Mouse (Mus musculus): Measurements from ENCODE around the gene Sugp1. TPM values are rescaled to one million over a fixed set of nuclear protein-coding genes. Genes with fewer than 3 reads are reported as not detected.
A peak's percentile ranks its signal among the peaks of the same experiment; 100 is the strongest.
"Not testable (repeated sequence)": the region's sequence is repeated elsewhere in the genome, so short reads cannot be mapped to it uniquely, and the experiment has no call there.

Sugp1 gene
- total RNA-seq, 2 experiments from 2014 or later, result 14.6 to 17.7 TPM

GRCm38 (mm10) chr8:70041885-70042546 lies 597 bp upstream of the Sugp1 start:
- intact Hi-C loops (cut with DNase I), result no loop called here
- DNase-seq, result peak in 1 of 2 experiments; percentile 26

- intact Hi-C loops (cut with DNase I), result no loop called here
- no peak for DNase-seq
Measured at GRCm38 (mm10) chr8:70043996-70044395, 1.4 kb downstream of the Sugp1 start.

GRCm38 (mm10) chr8:70049662-70050061 lies 7.0 kb downstream of the Sugp1 start:
- intact Hi-C loops (cut with DNase I), result no loop called here
- no peak for DNase-seq

- intact Hi-C loops (cut with DNase I); DNase-seq: not testable (repeated sequence)
Measured at GRCm38 (mm10) chr8:70050434-70050833, 7.8 kb downstream of the Sugp1 start.

GRCm38 (mm10) chr8:70057721-70058120 lies 15.1 kb downstream of the Sugp1 start:
- intact Hi-C loops (cut with DNase I), result no loop called here
- no peak for DNase-seq

- no peak for DNase-seq
- intact Hi-C loops (cut with DNase I), result no loop called here
Measured at GRCm38 (mm10) chr8:70071836-70072440, 29.3 kb downstream of the Sugp1 start.

- intact Hi-C loops (cut with DNase I), result no loop called here
- DNase-seq, result peak in 1 of 2 experiments; percentile 9
Measured at GRCm38 (mm10) chr8:70072441-70073069, 29.9 kb downstream of the Sugp1 start, which contains the start of gene Tm6sf2. Gene Tm6sf2, plus strand, starts transcription at chr8:70072924.

GRCm38 (mm10) chr8:70073120-70073519 lies 30.5 kb downstream of the Sugp1 start:
- no peak for DNase-seq
- intact Hi-C loops (cut with DNase I), result no loop called here

GRCm38 (mm10) chr8:70073682-70074081 lies 31.1 kb downstream of the Sugp1 start:
- intact Hi-C loops (cut with DNase I), result no loop called here

GRCm38 (mm10) chr8:70081976-70082375 lies 39.4 kb downstream of the Sugp1 start:
- DNase-seq, result no peak
- intact Hi-C loops (cut with DNase I), result no loop called here

More at GRCm38 (mm10) chr8:70073682-70074081, 31.1 kb downstream of the Sugp1 start:
- DNase-seq, result no peak

- DNase-seq, result no peak
- intact Hi-C loops (cut with DNase I), result no loop called here
Measured at GRCm38 (mm10) chr8:70083285-70083684, 40.7 kb downstream of the Sugp1 start, which contains the start of gene Hapln4. Gene Hapln4, plus strand, starts transcription at chr8:70083457.

GRCm38 (mm10) chr8:70084191-70085065 lies 41.8 kb downstream of the Sugp1 start:
- intact Hi-C loops (cut with DNase I), result loop anchor here (5.0 kb wide), 1 partner anchor 83 kb away; no protein-coding TSS in a partner anchor
- DNase-seq, result no peak

GRCm38 (mm10) chr8:70086151-70086550 lies 43.5 kb downstream of the Sugp1 start:
- no peak for DNase-seq
- intact Hi-C loops (cut with DNase I), result loop anchor here (5.0 kb wide), 1 partner anchor 81 kb away; no protein-coding TSS in a partner anchor

- intact Hi-C loops (cut with DNase I), result loop anchor here (5.0 kb wide), 1 partner anchor 80 kb away; no protein-coding TSS in a partner anchor
- DNase-seq, result no peak
Measured at GRCm38 (mm10) chr8:70087237-70087636, 44.6 kb downstream of the Sugp1 start.

GRCm38 (mm10) chr8:70087836-70088650 lies 45.4 kb downstream of the Sugp1 start:
- intact Hi-C loops (cut with DNase I), result loop anchor here (5.0 kb wide), 1 partner anchor 79 kb away; no protein-coding TSS in a partner anchor
- DNase-seq, result no peak

GRCm38 (mm10) chr8:70089296-70089960 lies 46.8 kb downstream of the Sugp1 start:
- intact Hi-C loops (cut with DNase I), result loop anchor here (5.0 kb wide), 1 partner anchor 78 kb away; no protein-coding TSS in a partner anchor
- no peak for DNase-seq

GRCm38 (mm10) chr8:70092786-70093185 lies 50.2 kb downstream of the Sugp1 start:
- intact Hi-C loops (cut with DNase I), result no loop called here
- no peak for DNase-seq

GRCm38 (mm10) chr8:70099276-70099675 lies 56.7 kb downstream of the Sugp1 start:
- no peak for DNase-seq
- intact Hi-C loops (cut with DNase I), result no loop called here

GRCm38 (mm10) chr8:70100241-70100640 lies 57.6 kb downstream of the Sugp1 start:
- no peak for DNase-seq
- intact Hi-C loops (cut with DNase I), result loop anchor here (5.0 kb wide), 1 partner anchor 122 kb away; no protein-coding TSS in a partner anchor
